Mouse (Mus musculus): ENCODE results near the gene Mylk4. TPM values are rescaled to one million over a fixed set of nuclear protein-coding genes. Genes with fewer than 3 reads are reported as not detected.

The Mylk4 gene
- polyA plus RNA-seq, 1 experiment: not detected

- H3K36me3 ChIP-seq (ENCODE audit: control insufficient read depth): no peaks in the 10 kb centered on the region
- H3K4me3 ChIP-seq (replicated peaks): no peak overlapping the region
- no peak for TF ChIP-seq TAL1 (IDR thresholded peaks at IDR 0.05; ENCODE audit: low read length)
- TF ChIP-seq GATA1 (IDR thresholded peaks at IDR 0.05; ENCODE audit: low read length): no peak
- H3K27me3 ChIP-seq (ENCODE audit: control insufficient read depth): no peaks in the 10 kb centered on the region
- H3K9me3 ChIP-seq (ENCODE audit: control insufficient read depth, low read length): no peaks in the 10 kb centered on the region
- H3K4me1 ChIP-seq (ENCODE audit: control insufficient read depth): no peaks in the 10 kb centered on the region
Measured at GRCm38 (mm10) chr13:32783055-32783454, 699 bp downstream of the Mylk4 start.

- TF ChIP-seq GATA1 (IDR thresholded peaks at IDR 0.05; ENCODE audit: low read length) (no peak), TAL1 (IDR thresholded peaks at IDR 0.05; ENCODE audit: low read length) (no peak)
- Histone ChIP-seq H3K4me1 (ENCODE audit: control insufficient read depth) (no peaks in the 10 kb centered on the region), H3K27me3 (ENCODE audit: control insufficient read depth) (no peaks in the 10 kb centered on the region), H3K9me3 (ENCODE audit: control insufficient read depth, low read length) (no peaks in the 10 kb centered on the region), H3K36me3 (ENCODE audit: control insufficient read depth) (no peaks in the 10 kb centered on the region), H3K4me3 (replicated peaks) (no peak overlapping the region)
Measured at GRCm38 (mm10) chr13:32778861-32779260, 4.9 kb downstream of the Mylk4 start.

DNA sequence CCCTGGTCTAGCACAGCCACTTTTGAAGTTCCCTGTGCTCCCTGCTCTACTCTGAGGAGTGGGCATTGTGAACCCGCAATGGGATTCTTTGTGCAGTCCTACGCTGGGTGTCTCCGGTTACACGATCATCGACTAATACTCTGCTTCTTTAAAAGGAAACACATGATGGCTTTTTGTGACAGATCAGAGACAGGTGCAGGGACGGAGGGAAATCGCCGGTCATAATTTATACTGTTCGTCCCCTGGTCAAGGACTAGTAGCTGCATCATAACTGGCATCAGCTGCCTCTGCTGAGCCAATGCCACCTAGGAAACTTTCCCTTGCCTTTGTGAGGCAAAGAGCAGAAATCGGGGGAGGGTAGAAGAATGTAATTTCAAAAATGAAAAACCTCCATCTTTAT is 7.4 kb downstream of the Mylk4 start:
- Histone ChIP-seq H3K9me3 (ENCODE audit: control insufficient read depth, low read length) (no peaks in the 10 kb centered on the region), H3K4me3 (replicated peaks) (no peak overlapping the region)

GRCm38 (mm10) chr13:32775889-32776288 is 7.9 kb downstream of the Mylk4 start:
- Histone ChIP-seq H3K36me3 (ENCODE audit: control insufficient read depth) (no peaks in the 10 kb centered on the region), H3K27me3 (ENCODE audit: control insufficient read depth) (no peaks in the 10 kb centered on the region), H3K4me3 (replicated peaks) (no peak overlapping the region), H3K9me3 (ENCODE audit: control insufficient read depth, low read length) (no peaks in the 10 kb centered on the region), H3K4me1 (ENCODE audit: control insufficient read depth) (no peaks in the 10 kb centered on the region)
- no peak for TF ChIP-seq GATA1 (IDR thresholded peaks at IDR 0.05; ENCODE audit: low read length)
- no peak for TF ChIP-seq TAL1 (IDR thresholded peaks at IDR 0.05; ENCODE audit: low read length)

More for the DNA sequence above, 7.4 kb downstream of the Mylk4 start:
- Histone ChIP-seq H3K27me3 (ENCODE audit: control insufficient read depth) (no peaks in the 10 kb centered on the region), H3K36me3 (ENCODE audit: control insufficient read depth) (no peaks in the 10 kb centered on the region), H3K4me1 (ENCODE audit: control insufficient read depth) (no peaks in the 10 kb centered on the region)
- TF ChIP-seq GATA1 (IDR thresholded peaks at IDR 0.05; ENCODE audit: low read length) (no peak), TAL1 (IDR thresholded peaks at IDR 0.05; ENCODE audit: low read length) (no peak)

DNA sequence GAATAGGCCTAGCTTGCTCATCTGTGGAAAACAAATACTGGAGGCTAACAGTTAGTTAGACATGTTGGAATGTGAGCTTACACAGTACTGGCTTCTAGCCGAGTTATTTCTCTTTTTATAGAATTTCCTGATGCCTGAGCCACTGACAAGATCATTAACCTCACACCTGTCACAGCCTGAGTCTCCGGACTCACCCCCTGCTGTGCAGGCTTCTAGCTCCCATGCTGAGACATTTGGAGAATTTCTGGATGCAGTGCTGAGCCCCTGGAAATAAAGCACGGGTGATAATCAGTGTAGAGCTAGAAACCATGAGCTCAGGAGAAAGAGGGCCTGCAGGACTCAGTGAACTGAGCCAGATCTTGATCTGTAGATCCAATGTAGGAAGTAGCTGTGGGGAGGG is 13.8 kb downstream of the Mylk4 start:
- Histone ChIP-seq H3K27me3 (ENCODE audit: control insufficient read depth) (no peaks in the 10 kb centered on the region), H3K9me3 (ENCODE audit: control insufficient read depth, low read length) (no peaks in the 10 kb centered on the region), H3K36me3 (ENCODE audit: control insufficient read depth) (no peaks in the 10 kb centered on the region), H3K4me1 (ENCODE audit: control insufficient read depth) (no peaks in the 10 kb centered on the region), H3K4me3 (replicated peaks) (no peak overlapping the region)
- no peak for TF ChIP-seq TAL1 (IDR thresholded peaks at IDR 0.05; ENCODE audit: low read length)
- no peak for TF ChIP-seq GATA1 (IDR thresholded peaks at IDR 0.05; ENCODE audit: low read length)

DNA sequence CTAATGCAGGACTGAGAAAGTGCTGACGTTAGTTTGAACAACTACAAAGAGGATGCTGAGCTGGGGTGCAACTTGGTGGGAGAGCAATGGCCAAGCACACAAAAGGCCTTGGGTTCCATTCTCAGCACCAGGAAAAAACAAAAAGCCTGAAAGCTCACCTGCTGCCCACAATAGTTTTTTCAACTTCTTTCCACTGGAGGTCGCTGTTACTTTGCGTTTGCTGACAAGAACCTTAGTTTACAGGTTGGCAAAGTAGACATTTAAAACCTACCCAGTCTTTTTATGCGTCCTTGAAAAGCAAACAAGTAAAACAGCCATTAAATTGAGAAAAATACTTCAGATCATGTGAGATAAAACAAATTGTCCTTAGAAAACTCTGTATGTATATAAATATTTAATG is 15.7 kb downstream of the Mylk4 start:
- Histone ChIP-seq H3K27me3 (ENCODE audit: control insufficient read depth) (no peaks in the 10 kb centered on the region), H3K9me3 (ENCODE audit: control insufficient read depth, low read length) (no peaks in the 10 kb centered on the region), H3K36me3 (ENCODE audit: control insufficient read depth) (no peaks in the 10 kb centered on the region), H3K4me1 (ENCODE audit: control insufficient read depth) (no peaks in the 10 kb centered on the region), H3K4me3 (replicated peaks) (no peak overlapping the region)
- no peak for TF ChIP-seq GATA1 (IDR thresholded peaks at IDR 0.05; ENCODE audit: low read length)
- TF ChIP-seq TAL1 (IDR thresholded peaks at IDR 0.05; ENCODE audit: low read length): no peak

- no peaks in the 10 kb centered on the region for H3K27me3 ChIP-seq (ENCODE audit: control insufficient read depth)
- no peaks in the 10 kb centered on the region for H3K9me3 ChIP-seq (ENCODE audit: control insufficient read depth, low read length)
- no peaks in the 10 kb centered on the region for H3K4me1 ChIP-seq (ENCODE audit: control insufficient read depth)
- no peak overlapping the region for H3K4me3 ChIP-seq (replicated peaks)
- H3K36me3 ChIP-seq (ENCODE audit: control insufficient read depth): no peaks in the 10 kb centered on the region
- TF ChIP-seq TAL1 (IDR thresholded peaks at IDR 0.05; ENCODE audit: low read length) (no peak), GATA1 (IDR thresholded peaks at IDR 0.05; ENCODE audit: low read length) (no peak)
Measured at GRCm38 (mm10) chr13:32764448-32764847, 19.3 kb downstream of the Mylk4 start.

- no peaks in the 10 kb centered on the region for H3K9me3 ChIP-seq (ENCODE audit: control insufficient read depth, low read length)
- H3K36me3 ChIP-seq (ENCODE audit: control insufficient read depth): no peaks in the 10 kb centered on the region
- no peak overlapping the region for H3K4me3 ChIP-seq (replicated peaks)
- no peaks in the 10 kb centered on the region for H3K4me1 ChIP-seq (ENCODE audit: control insufficient read depth)
- no peaks in the 10 kb centered on the region for H3K27me3 ChIP-seq (ENCODE audit: control insufficient read depth)
- TF ChIP-seq GATA1 (IDR thresholded peaks at IDR 0.05; ENCODE audit: low read length) (no peak), TAL1 (IDR thresholded peaks at IDR 0.05; ENCODE audit: low read length) (no peak)
Measured at GRCm38 (mm10) chr13:32763141-32763540, 20.6 kb downstream of the Mylk4 start.

DNA sequence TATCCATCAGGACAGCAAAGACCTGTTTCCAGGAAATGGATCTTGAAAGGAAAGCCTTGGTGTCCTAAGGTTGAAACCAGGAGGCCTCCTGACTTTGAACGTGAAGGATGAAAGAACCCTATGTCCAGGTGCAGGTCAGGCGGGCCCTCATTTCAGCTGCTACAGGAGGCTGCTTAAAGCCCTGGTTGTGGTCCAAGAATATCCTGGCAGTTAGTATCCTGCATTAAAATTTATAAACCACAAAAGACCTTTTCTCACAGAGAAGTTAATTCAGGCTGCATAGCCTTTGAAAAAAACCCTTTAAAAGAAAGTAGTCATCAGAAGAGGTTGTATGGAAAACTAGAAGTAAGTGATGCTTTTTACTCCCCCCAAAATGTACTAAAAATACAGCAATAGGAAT is 23.0 kb downstream of the Mylk4 start:
- no peaks in the 10 kb centered on the region for H3K36me3 ChIP-seq (ENCODE audit: control insufficient read depth)
- H3K27me3 ChIP-seq (ENCODE audit: control insufficient read depth): no peaks in the 10 kb centered on the region
- H3K4me3 ChIP-seq (replicated peaks): no peak overlapping the region
- H3K9me3 ChIP-seq (ENCODE audit: control insufficient read depth, low read length): no peaks in the 10 kb centered on the region
- no peaks in the 10 kb centered on the region for H3K4me1 ChIP-seq (ENCODE audit: control insufficient read depth)
- TF ChIP-seq TAL1 (IDR thresholded peaks at IDR 0.05; ENCODE audit: low read length) (no peak), GATA1 (IDR thresholded peaks at IDR 0.05; ENCODE audit: low read length) (no peak)

DNA sequence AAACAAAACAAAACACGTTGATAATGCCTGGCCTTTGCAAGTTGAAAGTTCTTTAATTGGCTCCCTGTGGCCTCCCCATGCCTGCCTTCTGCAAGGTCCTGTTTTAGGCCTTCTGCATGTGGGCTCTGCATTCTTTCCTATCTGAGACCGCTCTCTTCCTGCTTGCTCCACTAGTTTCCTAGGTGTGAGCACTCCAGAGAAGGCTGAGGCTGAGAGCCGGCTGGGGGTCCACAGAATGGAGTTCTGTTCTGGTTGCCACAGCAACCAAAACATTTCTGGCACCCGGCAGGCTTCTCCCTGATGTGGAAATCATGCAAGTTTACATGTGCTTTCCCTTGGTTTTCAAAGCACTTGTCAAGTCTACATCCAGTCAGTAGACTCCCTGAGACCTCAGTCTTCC is 24.7 kb downstream of the Mylk4 start:
- Histone ChIP-seq H3K27me3 (ENCODE audit: control insufficient read depth) (no peaks in the 10 kb centered on the region), H3K9me3 (ENCODE audit: control insufficient read depth, low read length) (no peaks in the 10 kb centered on the region), H3K4me1 (ENCODE audit: control insufficient read depth) (no peaks in the 10 kb centered on the region), H3K4me3 (replicated peaks) (no peak overlapping the region), H3K36me3 (ENCODE audit: control insufficient read depth) (no peaks in the 10 kb centered on the region)
- TF ChIP-seq GATA1 (IDR thresholded peaks at IDR 0.05; ENCODE audit: low read length) (no peak), TAL1 (IDR thresholded peaks at IDR 0.05; ENCODE audit: low read length) (no peak)
